Comparison of ENCODE assay signal across 18 mouse cellular contexts in genomic region chr5:16229384-16229783, GRCm38 (mm10).
DNase-seq lines count a peak whose midpoint lies in the region; ATAC-seq lines count a peak whose summit lies in the region.
"Had no signal": no experiment of that assay in that cellular context is flagged by ENCODE, and none has a peak within 500 bp of the region (broad histone marks: within the 10 kb centered on the region; RNA-seq: fewer than 3 reads in every experiment).

No protein-coding gene starts in this region.

- no peak overlapping the region for H3K27ac ChIP-seq in neural tube, embryonic 14.5 days (ENCODE audit: low read depth, low read length)
- no peak overlapping the region for H3K27ac ChIP-seq in neural tube, embryonic 15.5 days (replicated peaks)
- H3K27ac ChIP-seq: embryonic facial prominence, embryonic 15.5 days; kidney, postnatal 0 days; limb, embryonic 10.5 days; liver, embryonic 13.5 days had no signal

- H3K4me2 ChIP-seq in neural tube, embryonic 14.5 days (ENCODE audit: low read depth, low read length): no peak overlapping the region
- H3K4me2 ChIP-seq in neural tube, embryonic 15.5 days: no peak overlapping the region
- H3K4me2 ChIP-seq: embryonic facial prominence, embryonic 15.5 days; liver, embryonic 13.5 days had no signal

- ATAC-seq in neural tube, embryonic 14.5 days (ENCODE audit: low read depth): 0 out of 2 replicates have a peak, but pooled peaks have one; percentile 44
- ATAC-seq in neural tube, embryonic 15.5 days (ENCODE audit: low FRiP score): no peak
- ATAC-seq: activated CD4-positive, CD25-positive, alpha-beta regulatory T cell, adult 4 months; intestine, embryonic 16.5 days had no signal

- WGBS in neural tube, embryonic 14.5 days: 89% methylated on average over 3 of the region's 3 CpGs
- WGBS in neural tube, embryonic 15.5 days: 87% methylated on average over 3 of the region's 3 CpGs

- no peaks in the 10 kb centered on the region for H3K9me3 ChIP-seq in neural tube, embryonic 14.5 days (ENCODE audit: control insufficient read depth, low read length)
- H3K9me3 ChIP-seq in neural tube, embryonic 15.5 days (replicated peaks): no peaks in the 10 kb centered on the region
- H3K9me3 ChIP-seq: embryonic facial prominence, embryonic 15.5 days; limb, embryonic 10.5 days; liver, embryonic 13.5 days; megakaryocyte, embryonic 14.5 days had no signal

- no peaks in the 10 kb centered on the region for H3K4me1 ChIP-seq in neural tube, embryonic 14.5 days (ENCODE audit: control insufficient read depth, insufficient read depth, low read length)
- H3K4me1 ChIP-seq in neural tube, embryonic 15.5 days: no peaks in the 10 kb centered on the region
- H3K4me1 ChIP-seq: embryonic facial prominence, embryonic 15.5 days; liver, embryonic 13.5 days; megakaryocyte, embryonic 14.5 days had no signal

- no peak overlapping the region for H3K9ac ChIP-seq in neural tube, embryonic 14.5 days (replicated peaks; ENCODE audit: low read depth, low read length)
- no peak overlapping the region for H3K9ac ChIP-seq in neural tube, embryonic 15.5 days (replicated peaks)
- H3K9ac ChIP-seq: embryonic facial prominence, embryonic 15.5 days; liver, embryonic 13.5 days had no signal

- DNase-seq in cerebellum, postnatal 10 days: peak; percentile 71 to 82
- no peak for DNase-seq in cerebellum, adult 8-10 months
- DNase-seq in heart, adult 8-10 months (ENCODE audit: low spot score): peak; percentile 3
- no peak for DNase-seq in heart, postnatal 4 days
- DNase-seq in thymus, postnatal 36 days: no peak
- DNase-seq in right cerebral cortex, postnatal 36 days (ENCODE audit: low spot score in 2 of 2): no peak
- DNase-seq: layer of hippocampus, adult 9-11 months; liver, embryonic 13.5 days; right cerebral cortex, postnatal 25 days had no signal

- no peaks in the 10 kb centered on the region for H3K36me3 ChIP-seq in neural tube, embryonic 14.5 days (ENCODE audit: control insufficient read depth, insufficient read depth, low read length)
- H3K36me3 ChIP-seq in neural tube, embryonic 15.5 days: no peaks in the 10 kb centered on the region
- H3K36me3 ChIP-seq: embryonic facial prominence, embryonic 15.5 days; limb, embryonic 10.5 days; liver, embryonic 13.5 days had no signal

- H3K4me3 ChIP-seq in neural tube, embryonic 14.5 days (ENCODE audit: low read depth, low read length): no peak overlapping the region
- no peak overlapping the region for H3K4me3 ChIP-seq in neural tube, embryonic 15.5 days (replicated peaks)
- H3K4me3 ChIP-seq: embryonic facial prominence, embryonic 15.5 days; limb, embryonic 10.5 days; liver, embryonic 13.5 days; megakaryocyte, embryonic 14.5 days had no signal

- H3K27me3 ChIP-seq in neural tube, embryonic 14.5 days (ENCODE audit: control insufficient read depth, insufficient read depth, low read length): no peaks in the 10 kb centered on the region
- H3K27me3 ChIP-seq in neural tube, embryonic 15.5 days (replicated peaks): no peaks in the 10 kb centered on the region
- H3K27me3 ChIP-seq: CH12.LX; embryonic facial prominence, embryonic 15.5 days; liver, embryonic 13.5 days; megakaryocyte, embryonic 14.5 days had no signal

Comparison
In these comparisons a context has a peak if more than half of its experiments do, and no peak if none do; other contexts are left out.
1. DNase-seq: peak in cerebellum, postnatal 10 days (2 of 2) and heart, adult 8-10 months (single experiment); none in cerebellum, adult 8-10 months (single experiment), heart, postnatal 4 days (single experiment), thymus, postnatal 36 days (0 of 2) and right cerebral cortex, postnatal 36 days (0 of 2).